Mouse (Mus musculus): ENCODE measurements at regions not wholly inside any gene's neighbourhood (a gene's known extent, or its start where the extent isn't known, plus 50 kb on each side); places are given as distances from the start of the nearest gene placed in this dataset.
A peak's percentile ranks its signal among the peaks of the same experiment; 100 is the strongest.

- peak; percentile 47 for DNase-seq
These were observed 97.9 kb upstream of the Map4k3 start for GRCm38 (mm10) chr17:80825971-80826730.

DNA sequence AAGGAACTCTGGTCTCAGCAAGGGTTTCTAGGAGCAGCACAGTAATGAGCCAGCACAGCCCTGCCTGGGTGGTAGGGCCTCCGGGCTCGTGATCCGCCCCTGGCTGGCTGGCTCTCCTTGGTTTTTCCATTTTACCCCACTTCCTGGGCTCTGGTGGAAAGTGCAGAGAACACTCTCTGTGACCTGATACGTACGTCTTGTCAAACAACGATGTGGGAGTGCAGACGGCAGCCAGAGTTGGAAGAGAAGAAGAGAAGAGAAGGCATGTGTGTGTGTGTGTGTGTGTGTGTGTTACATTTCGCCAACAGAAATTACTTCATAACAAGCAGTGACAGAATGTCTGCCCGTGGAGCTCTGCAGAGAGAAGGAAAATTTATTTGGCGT, 97.2 kb upstream of the Map4k3 start:
- DNase-seq = no peak

- peak; percentile 73 for DNase-seq
These were observed 96.7 kb upstream of the Map4k3 start for GRCm38 (mm10) chr17:80824826-80825517.

DNA sequence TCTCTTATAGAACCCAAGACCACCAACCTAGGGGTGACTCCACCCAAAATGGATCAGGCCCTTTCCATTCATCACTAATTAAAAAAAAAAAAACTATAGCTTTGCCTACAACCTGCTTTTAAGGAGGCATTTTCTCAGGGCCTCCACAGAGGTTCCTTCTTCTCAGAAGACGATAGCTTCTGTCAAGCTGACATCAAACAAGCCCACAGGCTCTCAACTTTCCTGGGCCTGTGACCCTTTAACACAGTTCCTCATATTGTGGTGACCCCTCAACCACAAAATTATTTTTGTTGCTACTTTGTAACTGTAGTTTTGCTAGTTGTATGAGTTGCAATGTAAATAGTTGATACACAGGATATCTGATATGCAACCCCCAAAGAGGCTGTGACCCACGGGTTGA, 96.0 kb upstream of the Map4k3 start:
- DNase-seq = no peak

DNA sequence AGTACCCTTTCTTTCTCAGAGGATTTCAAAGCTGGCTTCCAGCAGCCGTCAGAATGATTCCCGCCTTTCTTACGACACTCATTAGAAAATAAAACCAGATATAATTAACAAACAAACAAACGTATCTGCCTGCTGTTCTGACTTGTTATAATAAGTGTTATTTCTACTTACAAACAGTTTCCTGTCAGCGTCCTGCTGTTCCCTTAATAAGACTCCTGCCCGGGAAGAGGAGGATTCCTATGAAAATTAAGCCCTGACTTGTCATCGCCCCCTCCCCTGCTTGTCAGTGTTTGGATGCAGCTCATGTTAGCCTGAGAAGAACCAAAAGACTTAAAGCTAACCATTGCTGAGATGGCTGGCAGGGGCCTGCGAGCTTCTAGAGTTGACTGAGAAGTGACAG, 92.6 kb upstream of the Map4k3 start:
- no peak for DNase-seq

DNA sequence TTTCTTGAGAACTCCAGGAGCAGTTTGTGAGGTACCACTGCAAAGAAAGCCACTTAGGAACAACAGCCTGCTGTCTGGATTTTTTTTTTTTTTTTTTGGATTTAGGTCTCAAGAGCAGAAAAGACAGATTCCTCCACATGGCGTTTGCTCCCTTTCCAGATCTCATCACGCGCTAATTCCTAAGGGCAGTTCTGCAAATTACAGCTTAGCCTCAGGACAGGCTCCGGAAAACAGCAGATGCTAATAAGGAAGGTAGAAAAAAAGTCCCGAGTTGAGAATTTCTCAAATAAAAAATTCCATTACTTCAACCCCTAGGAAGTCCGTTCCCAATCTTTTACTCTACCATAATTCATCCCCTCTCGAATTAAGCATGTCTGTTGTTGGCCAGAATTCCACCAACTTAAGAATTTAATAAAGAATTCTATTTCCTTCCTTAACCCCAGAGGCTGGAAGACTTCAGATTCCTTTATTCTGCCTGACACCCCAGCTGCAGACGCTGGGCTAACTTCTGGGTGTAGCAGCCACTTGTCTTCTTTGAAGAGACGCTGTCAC, 90.3 kb upstream of the Map4k3 start:
- no peak for DNase-seq

GRCm38 (mm10) chr17:80815747-80816146, 87.5 kb upstream of the Map4k3 start:
- no peak for DNase-seq

- DNase-seq = no peak
These were observed 84.9 kb upstream of the Map4k3 start for GRCm38 (mm10) chr17:80813194-80813593.

DNA sequence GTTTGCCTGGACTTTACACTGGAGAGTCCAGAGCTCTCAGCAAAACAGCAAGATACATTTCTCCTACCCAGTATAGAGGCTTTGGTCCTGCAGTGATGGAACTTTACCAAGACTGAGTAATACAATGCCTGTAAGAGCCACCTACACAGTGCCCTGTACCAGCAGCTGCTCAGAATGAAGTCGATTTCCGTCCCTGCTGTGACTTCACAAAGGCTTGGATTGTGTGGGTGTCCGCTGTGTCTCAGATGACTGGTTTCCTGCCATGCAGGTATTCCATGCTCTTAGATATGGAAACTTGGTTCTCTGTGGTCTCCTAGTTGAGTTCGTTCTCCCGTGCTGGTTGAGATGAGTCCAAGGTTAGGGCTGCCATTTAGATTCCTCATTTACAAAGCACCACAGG, 81.0 kb upstream of the Map4k3 start:
- DNase-seq = no peak

- DNase-seq = peak; percentile 58
These were observed 79.8 kb upstream of the Map4k3 start for GRCm38 (mm10) chr17:80808069-80808468.

DNA sequence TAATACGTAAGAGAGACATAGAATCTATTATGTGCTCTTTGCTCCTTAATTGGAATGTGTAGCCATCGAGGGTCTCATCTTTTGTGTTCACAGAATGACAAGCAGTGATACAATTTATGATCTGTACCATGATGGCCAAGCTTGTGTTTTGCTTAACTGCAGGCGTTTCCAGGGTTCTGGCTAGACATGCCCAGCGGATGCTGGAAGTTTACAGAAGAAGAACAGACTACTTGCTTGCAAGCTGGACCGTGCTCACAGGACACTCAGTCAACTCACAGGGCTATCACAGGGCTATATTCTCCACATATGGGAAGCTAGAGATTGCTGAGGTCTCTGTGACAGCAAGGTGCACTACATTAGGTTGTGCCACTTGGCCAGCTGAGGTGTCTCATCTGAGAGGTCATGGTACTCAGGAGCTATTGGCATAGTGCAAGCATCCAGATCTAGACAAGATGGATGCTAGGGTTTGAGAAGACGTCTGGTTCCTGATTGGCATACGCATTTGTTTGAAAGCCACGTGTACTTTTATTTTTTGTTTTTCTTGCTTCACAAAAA, 75.2 kb upstream of the Map4k3 start:
- no peak for DNase-seq

GRCm38 (mm10) chr17:80802622-80803021, 74.3 kb upstream of the Map4k3 start:
- DNase-seq = no peak

DNA sequence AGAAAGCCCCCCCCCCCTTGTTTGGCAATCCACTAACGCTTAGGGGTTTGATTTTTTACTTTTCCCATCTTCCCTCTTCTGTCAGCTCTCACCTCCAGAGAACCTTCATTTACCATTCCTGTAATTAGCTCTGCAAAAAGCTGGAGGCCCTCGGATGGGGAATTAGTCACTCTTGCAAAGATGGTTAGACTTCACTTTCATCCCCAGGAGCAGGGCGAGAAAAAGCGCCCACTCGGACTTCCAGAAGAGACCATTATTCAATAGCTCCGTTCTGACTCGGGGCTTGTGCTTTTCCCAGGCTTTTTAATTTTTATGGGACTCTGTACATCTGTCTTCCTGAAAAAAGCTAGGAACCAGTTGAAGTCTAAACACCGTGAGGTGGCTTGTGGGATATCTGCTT, 73.7 kb upstream of the Map4k3 start:
- no peak for DNase-seq

DNA sequence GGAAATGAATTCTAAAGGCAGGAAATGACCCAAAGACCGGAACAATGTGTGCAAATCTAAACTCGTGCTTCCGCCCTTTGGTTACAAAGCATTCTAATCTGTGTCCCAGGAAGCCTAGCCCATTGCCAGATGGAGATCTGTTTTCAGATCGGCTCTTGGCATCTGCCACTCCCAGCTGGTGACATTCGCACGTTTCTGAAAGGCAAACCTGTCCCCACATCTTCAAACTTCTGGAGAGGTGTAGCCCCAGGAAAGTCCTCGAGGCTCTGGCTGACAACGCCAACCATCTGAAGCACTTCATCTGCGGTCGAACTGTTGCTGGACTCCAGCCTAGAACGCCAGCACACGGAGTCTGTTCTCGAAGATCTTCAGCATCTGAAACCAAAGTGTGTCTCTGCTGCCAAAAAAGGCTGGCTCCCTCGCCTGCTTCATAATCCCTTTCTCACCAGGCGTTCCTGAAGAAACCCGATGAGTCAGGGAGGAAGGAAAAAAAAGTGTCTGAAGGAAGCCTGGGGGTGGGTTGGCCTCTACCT, 73.2 kb upstream of the Map4k3 start:
- peak; percentile 46 for DNase-seq

DNA sequence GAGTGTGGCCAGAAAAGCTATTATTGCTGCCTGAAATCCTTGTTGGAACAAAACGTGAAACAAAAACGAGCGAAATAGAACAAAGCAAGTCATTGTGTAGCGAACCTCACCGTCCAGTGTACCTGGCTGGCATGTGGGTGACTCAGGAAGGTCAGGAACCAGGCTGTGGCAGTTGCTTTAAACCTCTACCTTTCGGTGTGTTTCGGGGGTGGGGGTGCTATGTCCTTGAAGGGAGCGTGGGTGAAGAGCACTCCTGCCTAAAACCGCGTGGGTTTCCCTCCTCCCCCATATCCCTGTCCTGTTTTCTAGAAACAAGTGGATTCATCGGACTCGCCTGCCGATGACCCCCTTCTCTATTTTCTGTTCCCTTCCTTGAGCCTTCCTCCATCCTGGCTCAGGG, 72.6 kb upstream of the Map4k3 start:
- no peak for DNase-seq

DNA sequence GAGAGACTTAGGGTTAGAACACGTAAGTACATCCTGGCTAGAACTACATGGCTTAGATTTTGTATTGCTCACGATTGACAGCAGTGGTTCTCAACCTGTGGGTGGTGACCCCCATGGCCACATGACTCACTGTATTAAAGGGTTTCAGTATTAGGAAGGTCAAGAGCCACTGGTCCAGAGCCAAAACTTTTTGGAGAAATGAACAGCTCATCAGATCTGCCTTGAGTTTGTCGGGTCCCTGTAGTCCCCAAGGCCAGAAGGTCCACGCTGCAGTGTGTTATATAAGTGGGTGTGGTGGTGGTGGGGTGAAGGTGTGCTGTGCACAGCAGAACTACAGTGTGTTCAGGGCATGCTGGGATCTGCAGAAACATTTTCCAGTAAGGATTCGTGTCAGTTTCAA, 72.2 kb upstream of the Map4k3 start:
- no peak for DNase-seq

- DNase-seq = no peak
These were observed 70.8 kb upstream of the Map4k3 start for GRCm38 (mm10) chr17:80799061-80799460.

DNA sequence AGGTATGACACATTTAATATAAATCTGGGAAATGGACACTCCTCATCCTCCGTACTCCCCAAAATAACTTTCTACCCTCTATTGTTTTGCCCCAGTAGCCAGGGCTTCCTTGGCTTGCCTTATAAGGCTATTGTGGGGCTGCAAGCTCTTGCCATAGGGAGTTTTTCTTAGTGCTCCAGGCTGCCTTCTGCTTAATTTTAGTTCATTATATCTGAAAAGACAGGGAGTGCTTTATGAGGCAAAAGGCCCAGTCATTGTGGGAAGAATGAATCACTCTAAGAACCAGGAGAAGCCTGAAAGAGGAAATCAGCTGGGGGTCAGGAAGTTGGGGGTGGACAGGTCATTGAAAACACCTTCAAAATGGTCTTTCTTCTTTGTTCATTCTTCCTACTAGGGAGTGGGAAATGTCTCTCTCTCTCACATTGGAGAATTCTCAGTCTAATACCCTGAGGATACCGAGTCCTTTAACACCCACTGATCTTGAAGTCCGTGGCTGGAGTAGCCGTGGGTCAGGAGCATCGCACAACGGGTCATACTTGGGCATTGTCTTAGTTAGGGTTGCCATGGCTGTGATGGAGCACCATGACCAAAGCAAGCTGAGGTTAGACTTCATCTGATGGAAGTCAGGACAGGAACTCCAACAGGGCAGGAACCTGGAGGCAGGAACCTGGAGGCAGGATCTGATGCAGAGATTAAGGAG, 70.1 kb upstream of the Map4k3 start:
- no peak for DNase-seq

DNA sequence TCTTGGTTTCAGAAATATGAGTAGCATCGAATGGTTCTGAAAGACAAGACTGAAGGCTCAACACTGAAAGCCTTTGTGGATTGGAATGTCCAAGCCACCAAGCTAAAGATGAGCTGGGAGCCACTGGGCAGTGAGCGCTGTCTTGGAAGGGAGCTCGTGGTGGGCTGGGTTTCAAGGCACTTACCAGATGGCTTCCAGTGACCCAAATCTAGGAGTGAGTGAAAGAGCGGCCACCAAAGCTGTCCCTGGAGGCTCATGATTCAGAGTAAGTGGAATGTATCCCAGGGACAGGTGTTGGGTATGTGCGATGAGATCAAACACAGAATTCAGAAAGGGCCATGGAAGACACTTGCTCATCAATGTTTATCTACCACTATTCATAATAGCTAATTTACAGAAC, 68.5 kb upstream of the Map4k3 start:
- DNase-seq = no peak

DNA sequence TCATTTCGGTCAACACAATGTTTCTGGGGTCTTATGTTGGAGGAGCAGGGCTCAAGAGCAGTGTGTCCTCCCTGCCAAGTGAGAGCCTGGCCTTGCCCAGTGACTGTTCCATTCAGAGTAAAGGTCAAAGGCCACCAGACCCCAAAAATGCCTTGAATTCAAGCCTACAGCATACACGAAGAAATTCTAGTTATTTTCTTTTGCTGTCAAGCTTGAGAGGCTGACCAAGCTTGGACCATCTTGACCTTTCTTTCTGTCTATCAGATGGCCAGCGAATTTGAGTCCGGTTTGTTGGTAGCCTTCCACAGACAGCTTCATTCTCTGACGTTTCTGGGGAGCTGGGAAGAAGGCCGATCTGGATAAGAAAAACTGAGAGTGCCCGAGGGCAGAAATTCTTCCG, 68.1 kb upstream of the Map4k3 start:
- no peak for DNase-seq

- DNase-seq = no peak
These were observed 67.3 kb upstream of the Map4k3 start for GRCm38 (mm10) chr17:80795453-80796105.

DNA sequence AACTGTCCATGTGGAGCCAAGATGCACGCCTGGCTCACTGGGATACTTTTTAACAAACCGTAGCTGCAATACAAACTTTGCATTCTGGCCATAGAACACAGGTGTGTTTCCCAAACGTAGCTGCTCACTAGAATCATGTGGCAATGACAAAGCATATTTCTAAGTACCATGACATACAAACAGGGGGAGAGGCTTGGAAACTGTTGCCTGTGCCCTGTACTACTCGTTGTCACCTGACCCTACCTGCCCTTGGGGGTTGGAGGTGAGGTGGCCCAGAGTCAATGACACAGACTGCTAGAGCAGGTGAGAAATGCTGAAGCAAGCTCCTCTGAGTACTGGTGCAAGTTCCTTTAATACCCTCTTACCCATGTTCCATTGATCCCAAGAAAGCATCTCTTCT, 64.3 kb upstream of the Map4k3 start:
- DNase-seq = no peak

DNA sequence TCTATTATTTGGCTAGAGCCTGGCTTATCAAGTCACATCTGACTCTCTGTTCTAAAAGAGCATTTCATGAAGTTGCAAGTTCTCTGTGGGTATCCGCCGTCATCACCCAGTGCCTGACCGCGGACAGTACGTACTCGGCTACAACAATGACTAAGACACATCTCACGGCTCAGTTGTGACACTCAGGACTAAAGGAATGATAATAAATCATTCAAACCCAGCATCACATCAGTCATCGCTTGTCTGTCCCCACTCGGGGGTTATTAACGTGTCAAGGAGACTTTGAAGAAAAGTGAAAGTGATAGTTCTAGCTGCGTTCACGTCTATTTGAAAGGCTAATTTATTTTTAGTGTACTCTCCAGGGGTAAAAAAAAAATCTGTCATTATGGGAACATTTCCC, 61.4 kb upstream of the Map4k3 start:
- DNase-seq = no peak

All from kidney, adult 11 months (tissue).